Mouse (Mus musculus) liver, adult (tissue): ENCODE results near the gene Serpinh1.

Experiments used
- GATA4 ChIP-seq: IDR thresholded peaks from 2 replicates; pipeline ENCODE4 v1.6.1; 2014; ENCODE audit warnings: mild to moderate bottlenecking, low read length; ENCODE audit not compliant: insufficient replicate concordance

The Serpinh1 gene

GRCm38 (mm10) chr7:99351802-99352517, 1.1 kb downstream of the Serpinh1 start:
- no peak for TF ChIP-seq GATA4

GRCm38 (mm10) chr7:99351104-99351801, 1.8 kb downstream of the Serpinh1 start:
- TF ChIP-seq GATA4: no peak

DNA sequence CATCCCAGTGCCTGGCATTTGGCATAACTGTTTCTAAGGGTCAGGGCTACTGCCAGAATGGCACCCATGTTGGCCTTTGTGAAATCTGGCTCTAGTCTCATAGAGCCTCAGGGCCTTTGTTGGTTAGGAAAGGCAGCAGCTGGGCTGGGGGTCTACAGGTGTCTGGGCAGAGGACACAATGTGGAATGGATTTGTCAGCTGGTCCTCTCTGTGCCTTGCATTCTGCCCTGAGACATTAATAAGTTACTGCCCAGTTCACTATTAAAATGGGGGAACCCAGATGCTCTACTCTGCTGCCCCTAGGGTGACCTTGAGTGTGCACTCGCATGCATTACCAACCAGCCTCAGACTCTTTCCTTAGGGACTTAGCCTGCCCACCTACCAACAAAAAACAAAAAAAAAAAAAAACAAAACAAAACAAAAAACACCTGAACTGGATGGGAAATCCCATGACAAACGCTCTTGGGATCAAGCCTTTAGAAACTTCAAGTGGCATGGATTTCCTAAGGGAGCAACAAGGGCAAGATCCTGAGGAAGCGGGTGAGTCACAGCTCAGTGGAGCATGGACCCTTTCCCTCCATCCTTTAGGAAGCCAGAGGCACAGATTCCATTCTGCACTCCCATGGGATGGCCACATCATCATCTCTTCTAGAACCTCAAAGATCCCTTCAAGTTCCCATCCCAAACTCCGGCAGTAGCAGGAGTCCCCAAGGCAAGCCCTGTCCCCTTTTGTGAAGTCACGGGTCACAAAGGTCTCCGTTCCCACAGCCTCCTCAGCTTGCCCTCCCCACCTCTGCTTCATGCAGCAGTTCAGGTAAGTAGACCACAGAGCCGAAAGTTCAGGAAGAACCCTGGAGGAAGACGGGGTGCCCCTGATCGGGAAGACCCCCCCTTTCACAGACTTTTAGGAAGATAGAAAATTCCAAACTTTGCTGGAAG, 3.0 kb downstream of the Serpinh1 start:
- no peak for TF ChIP-seq GATA4

DNA sequence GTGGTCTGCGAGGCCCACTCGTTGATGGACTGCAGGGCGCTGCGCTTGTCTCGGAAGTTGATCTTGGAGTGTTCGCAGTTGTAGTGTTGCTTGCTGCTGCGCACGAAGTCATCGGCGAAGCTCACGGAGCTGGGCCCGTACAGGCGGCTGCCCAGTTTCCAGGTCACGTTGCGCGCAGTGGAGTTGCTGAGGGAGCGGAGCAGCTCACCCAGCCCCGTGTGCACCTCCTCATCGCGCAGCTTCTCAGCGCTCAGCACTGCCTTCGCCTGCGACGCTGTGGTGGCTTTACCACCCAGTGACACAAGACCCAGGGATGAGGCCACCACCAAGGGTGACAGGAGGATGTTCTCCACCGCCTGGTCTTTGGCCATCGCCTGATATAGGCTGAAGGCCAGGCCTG, 4.2 kb downstream of the Serpinh1 start:
- no peak for TF ChIP-seq GATA4

DNA sequence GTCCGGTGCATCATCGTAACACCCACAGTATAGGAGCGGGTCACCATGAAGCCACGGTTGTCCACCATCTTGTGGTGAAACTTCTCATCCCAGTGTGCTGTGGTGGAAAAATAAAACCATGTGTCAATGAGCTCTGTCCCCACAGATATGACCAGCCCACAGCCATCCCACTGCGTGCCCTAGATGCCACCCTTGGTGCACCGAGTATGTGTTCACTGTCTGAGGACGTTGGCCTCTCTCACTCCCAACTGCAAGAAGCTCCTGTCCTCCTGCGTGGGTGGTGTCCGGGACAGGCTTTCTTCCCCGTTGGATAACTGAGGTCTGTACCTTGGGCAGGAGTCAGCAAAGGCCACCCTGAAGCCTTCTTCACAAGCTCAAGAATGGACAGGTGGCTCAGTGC, 5.8 kb downstream of the Serpinh1 start:
- TF ChIP-seq GATA4: no peak

DNA sequence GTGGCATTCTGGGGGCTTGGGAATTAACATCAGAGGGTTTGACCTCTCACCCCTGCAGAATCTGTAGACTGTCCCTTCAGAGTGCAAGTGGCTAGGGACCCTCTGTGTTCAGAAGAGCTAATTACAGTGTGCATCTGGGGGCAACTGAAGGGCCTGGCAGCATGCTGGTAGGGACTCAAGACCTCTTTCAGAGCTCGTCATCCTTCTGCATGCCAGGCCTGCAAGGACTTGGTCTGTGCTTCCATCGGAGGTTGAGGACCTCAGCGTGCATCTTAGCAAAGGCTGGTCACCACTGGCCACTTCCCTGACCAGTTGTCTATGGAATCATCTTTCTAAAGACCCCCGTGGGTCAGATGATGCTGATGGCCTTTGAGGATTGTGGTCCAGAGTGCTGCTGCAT, 9.5 kb downstream of the Serpinh1 start:
- no peak for TF ChIP-seq GATA4

GRCm38 (mm10) chr7:99340736-99341135, 12.3 kb downstream of the Serpinh1 start:
- no peak for TF ChIP-seq GATA4

DNA sequence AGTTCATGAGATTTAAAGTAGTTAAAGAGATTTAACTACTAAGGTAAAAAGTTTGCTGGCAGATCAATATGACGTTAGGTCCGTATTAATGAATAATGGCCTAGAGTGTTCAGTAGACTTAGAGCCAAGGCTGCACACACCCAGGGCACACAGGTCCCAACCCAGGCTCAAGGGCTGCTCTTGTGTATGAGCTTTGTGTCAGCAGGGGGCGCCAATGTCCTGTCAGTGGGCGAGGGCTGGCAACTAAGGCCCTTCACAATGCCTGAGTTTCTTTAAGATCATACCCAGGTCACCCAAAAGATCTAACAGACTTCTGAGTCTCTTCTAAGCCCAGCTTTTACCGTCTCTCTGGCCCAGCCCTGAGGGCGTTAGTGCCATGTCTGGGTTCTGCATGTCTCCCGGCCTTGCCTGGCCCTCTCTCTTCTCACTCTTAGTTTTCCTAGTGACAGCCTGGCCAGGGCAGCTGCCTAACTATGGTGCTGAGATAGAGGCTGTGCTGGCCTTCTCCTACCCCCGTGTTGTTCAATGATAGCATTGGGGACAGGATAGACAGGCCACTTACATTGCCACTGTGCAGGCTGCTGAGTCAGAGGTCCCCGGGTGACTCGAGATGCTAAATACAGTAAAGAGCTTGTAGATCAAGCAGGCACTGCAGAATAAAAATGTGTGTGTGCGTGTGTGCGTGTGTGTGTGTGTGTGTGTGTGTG, 20.1 kb downstream of the Serpinh1 start:
- no peak for TF ChIP-seq GATA4

GRCm38 (mm10) chr7:99330012-99330411, 23.0 kb downstream of the Serpinh1 start:
- TF ChIP-seq GATA4: no peak

DNA sequence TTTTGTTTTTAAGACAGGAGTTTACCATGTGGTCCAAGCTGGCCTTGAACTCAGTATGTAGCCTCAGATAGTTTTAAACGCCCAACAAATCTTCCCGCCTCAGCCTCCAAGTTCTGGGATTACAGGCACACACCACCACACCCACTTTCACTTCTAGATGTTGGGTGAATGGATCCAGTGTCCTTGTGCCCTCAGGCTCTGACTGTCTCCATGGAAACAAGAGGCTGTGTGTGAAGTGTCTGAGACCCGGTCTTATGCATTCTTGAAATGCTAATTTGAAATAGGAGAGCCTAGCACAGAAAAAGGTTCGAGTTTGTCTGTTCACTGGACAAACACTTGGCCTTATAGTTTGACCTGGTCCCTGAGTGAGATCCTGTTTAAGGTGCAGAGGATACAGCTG, 24.2 kb downstream of the Serpinh1 start:
- no peak for TF ChIP-seq GATA4

DNA sequence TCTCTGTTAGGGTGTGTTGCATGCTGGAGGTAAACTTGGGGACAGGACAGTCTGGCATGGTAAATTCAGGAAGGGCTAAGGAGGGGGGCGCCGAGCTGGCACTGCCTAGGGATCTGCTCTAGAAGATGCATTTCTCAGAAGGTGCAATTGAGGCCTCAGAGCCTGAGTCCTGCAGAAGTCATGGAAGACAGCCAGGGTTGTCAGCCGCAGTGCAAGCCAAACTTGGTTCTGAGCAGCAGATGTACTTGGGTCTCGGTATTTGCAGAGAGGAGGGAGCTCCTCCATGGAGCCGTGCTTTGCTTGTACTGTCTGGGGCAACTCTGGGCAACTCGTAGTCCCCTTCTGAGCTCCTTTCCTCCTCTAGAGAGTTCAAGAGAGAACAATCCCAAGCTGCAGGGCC, 26.9 kb downstream of the Serpinh1 start:
- no peak for TF ChIP-seq GATA4

DNA sequence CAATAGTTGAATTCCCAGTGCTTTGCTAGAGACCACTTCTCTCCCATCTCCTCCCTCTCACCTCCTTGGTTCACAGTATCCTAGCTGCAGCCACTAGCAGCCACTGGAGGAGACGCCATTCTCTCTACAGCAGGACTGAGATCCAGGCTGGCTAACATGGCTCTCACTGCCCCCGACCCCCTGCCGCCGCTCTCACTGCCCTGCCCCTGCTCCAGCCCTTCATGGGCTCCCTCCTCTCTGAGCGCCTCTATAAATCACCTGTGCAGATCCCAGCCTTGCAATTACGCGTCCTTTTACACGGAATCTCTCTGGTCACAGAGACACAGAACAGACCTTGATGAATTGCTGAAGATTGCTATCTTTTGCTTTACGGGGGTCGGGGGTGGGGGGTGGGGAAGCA, 28.2 kb downstream of the Serpinh1 start:
- TF ChIP-seq GATA4: no peak

- no peak for TF ChIP-seq GATA4
These were observed 29.7 kb downstream of the Serpinh1 start for GRCm38 (mm10) chr7:99323321-99323700.

GRCm38 (mm10) chr7:99322691-99323320, 30.2 kb downstream of the Serpinh1 start:
- TF ChIP-seq GATA4: no peak

- no peak for TF ChIP-seq GATA4
These were observed 32.5 kb downstream of the Serpinh1 start for GRCm38 (mm10) chr7:99320524-99320923.
